Mouse (Mus musculus) lung, embryonic 15.5 days (tissue): ENCODE results near the gene Ddx4. TPM values are rescaled to one million over a fixed set of nuclear protein-coding genes. Genes with fewer than 3 reads are reported as not detected.
"Not testable (repeated sequence)": the region's sequence is repeated elsewhere in the genome, so short reads cannot be mapped to it uniquely, and the experiment has no call there.

Experiments
- ATAC-seq: fragments of 200-750 bp; cut with Nextera tagmentation; 2 replicates; pipeline ENCODE4 v1.8.0; 2017; ENCODE audit warnings: moderate number of reproducible peaks, borderline replicate concordance; ENCODE audit not compliant: low FRiP score, low TSS enrichment; ENCODE audit errors: extremely low read depth
- H3K27ac ChIP-seq: fragments of 300-500 bp; sonication (generic); 2 replicates; pipeline ENCODE4 v1.5.1; 2015; ENCODE audit warnings: moderate library complexity, mild to moderate bottlenecking, inconsistent platforms
- H3K27me3 ChIP-seq: fragments of 300-500 bp; sonication (generic); 2 replicates; pipeline ENCODE4 v1.6.1; 2015; ENCODE audit warnings: inconsistent platforms
- H3K36me3 ChIP-seq: fragments of 300-500 bp; sonication (generic); 2 replicates; pipeline ENCODE4 v1.6.1; 2015; ENCODE audit warnings: inconsistent platforms
- H3K4me1 ChIP-seq: fragments of 300-500 bp; sonication (generic); 2 replicates; pipeline ENCODE4 v1.6.1; 2015; ENCODE audit warnings: inconsistent platforms
- H3K4me2 ChIP-seq: fragments of 300-500 bp; sonication (generic); 2 replicates; pipeline ENCODE4 v1.6.1; 2015; ENCODE audit warnings: inconsistent platforms, mild to moderate bottlenecking, moderate library complexity
- H3K4me3 ChIP-seq: fragments of 300-500 bp; sonication (generic); 2 replicates; pipeline ENCODE4 v1.5.1; 2015; ENCODE audit warnings: mild to moderate bottlenecking, inconsistent platforms
- H3K9ac ChIP-seq: fragments of 300-500 bp; sonication (generic); 2 replicates; pipeline ENCODE4 v1.6.1; 2015; ENCODE audit warnings: inconsistent platforms
- H3K9me3 ChIP-seq: fragments of 300-500 bp; sonication (generic); 2 replicates; pipeline ENCODE4 v1.6.1; 2016; ENCODE audit warnings: inconsistent platforms
- WGBS: fragments of 180-500 bp; shearing (Covaris S2); methylation state at CpG from one replicate; pipeline ENCODE4 v1.1.7; 2015; 5-methylcytosine and 5-hydroxymethylcytosine counted together
- polyA plus RNA-seq: library from polyadenylated mRNA; unstranded; fragments of >200 nt; fragmentation: Nextera tagmentation; extraction: Ambion mirVana; gene quantifications from 2 replicates; pipeline ENCODE4 v1.2.1, GENCODE M21; 2015

Ddx4 gene
- polyA plus RNA-seq, 1 experiment from 2014 or later = 0.34 TPM

GRCm38 (mm10) chr13:112625566-112625965 lies 26.7 kb downstream of the Ddx4 start:
- Histone ChIP-seq H3K27ac (no peak overlapping the region), H3K27me3 (no peaks in the 10 kb centered on the region), H3K36me3 (no peaks in the 10 kb centered on the region), H3K4me3 (no peak overlapping the region), H3K4me2 (no peak overlapping the region), H3K9ac (no peak overlapping the region), H3K4me1 (no peaks in the 10 kb centered on the region), H3K9me3 (no peaks in the 10 kb centered on the region)
- ATAC-seq = no peak

GRCm38 (mm10) chr13:112624622-112625021 lies 27.7 kb downstream of the Ddx4 start:
- no peak for ATAC-seq
- Histone ChIP-seq H3K4me3 (no peak overlapping the region), H3K9ac (no peak overlapping the region), H3K27ac (no peak overlapping the region), H3K4me2 (no peak overlapping the region), H3K27me3 (no peaks in the 10 kb centered on the region), H3K9me3 (no peaks in the 10 kb centered on the region), H3K4me1 (no peaks in the 10 kb centered on the region), H3K36me3 (no peaks in the 10 kb centered on the region)
- 56% methylated on average over 3 of the region's 3 CpGs for WGBS

- no peaks in the 10 kb centered on the region for H3K4me1 ChIP-seq
- H3K36me3 ChIP-seq = no peaks in the 10 kb centered on the region
- ATAC-seq = no peak
- no peak overlapping the region for H3K4me3 ChIP-seq
- WGBS = 53% methylated on average over 7 of the region's 7 CpGs
- no peak overlapping the region for H3K9ac ChIP-seq
- no peaks in the 10 kb centered on the region for H3K27me3 ChIP-seq
- H3K9me3 ChIP-seq = no peaks in the 10 kb centered on the region
- H3K27ac ChIP-seq = no peak overlapping the region
- no peak overlapping the region for H3K4me2 ChIP-seq
Measured at GRCm38 (mm10) chr13:112623656-112624055, 28.6 kb downstream of the Ddx4 start.

GRCm38 (mm10) chr13:112621592-112621991 lies 30.7 kb downstream of the Ddx4 start:
- no peak for ATAC-seq
- H3K9ac ChIP-seq = no peak overlapping the region
- no peaks in the 10 kb centered on the region for H3K4me1 ChIP-seq
- no peak overlapping the region for H3K4me3 ChIP-seq
- no peak overlapping the region for H3K27ac ChIP-seq
- H3K36me3 ChIP-seq = no peaks in the 10 kb centered on the region
- no peaks in the 10 kb centered on the region for H3K9me3 ChIP-seq
- no peaks in the 10 kb centered on the region for H3K27me3 ChIP-seq
- WGBS = 48% methylated on average over 3 of the region's 3 CpGs
- no peak overlapping the region for H3K4me2 ChIP-seq

GRCm38 (mm10) chr13:112608606-112609005 lies 43.7 kb downstream of the Ddx4 start:
- no peak overlapping the region for H3K27ac ChIP-seq
- H3K27me3 ChIP-seq = no peaks in the 10 kb centered on the region
- no peaks in the 10 kb centered on the region for H3K36me3 ChIP-seq
- no peak overlapping the region for H3K4me3 ChIP-seq
- 77% methylated on average over 3 of the region's 3 CpGs for WGBS
- H3K4me2 ChIP-seq = no peak overlapping the region
- no peak overlapping the region for H3K9ac ChIP-seq
- ATAC-seq = no peak
- H3K9me3 ChIP-seq = no peaks in the 10 kb centered on the region
- no peaks in the 10 kb centered on the region for H3K4me1 ChIP-seq

DNA sequence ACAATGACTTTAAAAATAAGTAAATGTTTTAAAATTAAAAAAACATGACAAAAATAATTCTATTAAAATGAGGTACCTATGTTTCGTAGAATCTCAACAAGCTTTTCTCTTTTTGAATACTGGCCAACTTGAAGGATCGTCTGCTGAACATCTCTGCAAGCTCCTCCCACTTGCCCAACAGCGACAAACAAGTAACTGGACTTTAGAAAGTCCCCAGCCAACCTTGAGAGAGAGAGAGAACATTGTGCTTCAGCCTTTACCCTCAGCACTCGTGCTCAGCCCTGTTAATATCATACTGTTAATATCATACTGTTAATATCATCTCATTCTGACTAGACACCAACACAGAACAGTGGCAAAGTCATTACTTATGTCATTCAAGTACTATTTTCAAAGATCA lies 47.9 kb downstream of the Ddx4 start:
- Histone ChIP-seq H3K9ac (no peak overlapping the region), H3K4me1 (no peaks in the 10 kb centered on the region), H3K9me3 (no peaks in the 10 kb centered on the region), H3K4me2 (no peak overlapping the region), H3K4me3 (no peak overlapping the region), H3K27ac (no peak overlapping the region), H3K36me3 (no peaks in the 10 kb centered on the region), H3K27me3 (no peaks in the 10 kb centered on the region)
- 56% methylated on average over 4 of the region's 4 CpGs for WGBS
- ATAC-seq = no peak

DNA sequence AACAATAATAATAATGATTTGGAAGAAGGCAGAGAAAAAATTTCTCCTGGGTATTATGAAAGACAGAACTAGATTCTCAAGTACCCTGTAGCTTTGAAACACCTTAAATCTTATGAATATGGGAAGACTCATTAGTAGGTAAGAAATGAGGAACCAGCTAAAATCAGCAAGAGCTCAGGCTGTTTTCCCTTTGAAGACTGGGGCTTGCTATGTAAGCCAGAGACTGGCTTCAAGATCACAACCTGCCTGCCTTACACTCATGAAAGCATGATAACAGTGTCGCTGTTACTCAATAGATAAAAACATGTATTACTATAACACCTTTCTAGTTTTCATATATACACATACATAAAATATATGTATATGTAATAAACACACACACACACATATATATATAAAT lies 48.4 kb downstream of the Ddx4 start:
- WGBS = 71% methylated on average over 1 of the region's 1 CpGs
- no peak overlapping the region for H3K27ac ChIP-seq
- H3K9me3 ChIP-seq = no peaks in the 10 kb centered on the region
- no peaks in the 10 kb centered on the region for H3K36me3 ChIP-seq
- H3K9ac ChIP-seq = no peak overlapping the region
- no peaks in the 10 kb centered on the region for H3K4me1 ChIP-seq
- no peak overlapping the region for H3K4me3 ChIP-seq
- ATAC-seq = no peak
- no peak overlapping the region for H3K4me2 ChIP-seq
- H3K27me3 ChIP-seq = no peaks in the 10 kb centered on the region

GRCm38 (mm10) chr13:112602607-112603006 lies 49.7 kb downstream of the Ddx4 start:
- Histone ChIP-seq H3K4me3 (no peak overlapping the region), H3K9ac (no peak overlapping the region), H3K4me2 (no peak overlapping the region), H3K36me3 (no peaks in the 10 kb centered on the region), H3K27me3 (no peaks in the 10 kb centered on the region), H3K27ac (no peak overlapping the region), H3K9me3 (no peaks in the 10 kb centered on the region), H3K4me1 (no peaks in the 10 kb centered on the region)
- 86% methylated on average over 2 of the region's 2 CpGs for WGBS
- ATAC-seq = no peak

- 96% methylated on average over 3 of the region's 8 CpGs for WGBS
- not testable (repeated sequence) for H3K4me2 ChIP-seq, H3K4me3 ChIP-seq
Measured at GRCm38 (mm10) chr13:112594260-112594659, 58.0 kb downstream of the Ddx4 start, which contains the start of gene Il31ra. Gene Il31ra (minus strand): TSS chr13:112594360.

GRCm38 (mm10) chr13:112590254-112590653 lies 62.0 kb downstream of the Ddx4 start:
- Histone ChIP-seq H3K36me3 (no peaks in the 10 kb centered on the region), H3K27me3 (no peaks in the 10 kb centered on the region), H3K4me1 (no peaks in the 10 kb centered on the region), H3K9me3 (no peaks in the 10 kb centered on the region), H3K4me3 (no peak overlapping the region), H3K4me2 (no peak overlapping the region), H3K9ac (no peak overlapping the region), H3K27ac (no peak overlapping the region)
- 22% methylated on average over 2 of the region's 2 CpGs for WGBS
- ATAC-seq = no peak

More at GRCm38 (mm10) chr13:112594260-112594659, 58.0 kb downstream of the Ddx4 start, which contains the start of gene Il31ra:
- H3K27me3 ChIP-seq, H3K4me1 ChIP-seq, H3K36me3 ChIP-seq, ATAC-seq, H3K27ac ChIP-seq, H3K9ac ChIP-seq, H3K9me3 ChIP-seq: not testable (repeated sequence)

GRCm38 (mm10) chr13:112589625-112590024 lies 62.6 kb downstream of the Ddx4 start:
- H3K36me3 ChIP-seq = no peaks in the 10 kb centered on the region
- H3K4me3 ChIP-seq = no peak overlapping the region
- no peaks in the 10 kb centered on the region for H3K4me1 ChIP-seq
- no peaks in the 10 kb centered on the region for H3K9me3 ChIP-seq
- H3K27ac ChIP-seq = no peak overlapping the region
- H3K4me2 ChIP-seq = no peak overlapping the region
- H3K9ac ChIP-seq = no peak overlapping the region
- no peak for ATAC-seq
- H3K27me3 ChIP-seq = no peaks in the 10 kb centered on the region

- Histone ChIP-seq H3K27me3 (no peaks in the 10 kb centered on the region), H3K9ac (no peak overlapping the region), H3K4me3 (no peak overlapping the region), H3K36me3 (no peaks in the 10 kb centered on the region), H3K4me1 (no peaks in the 10 kb centered on the region), H3K27ac (no peak overlapping the region), H3K9me3 (no peaks in the 10 kb centered on the region), H3K4me2 (no peak overlapping the region)
- no peak for ATAC-seq
- 31% methylated on average over 7 of the region's 7 CpGs for WGBS
Measured at GRCm38 (mm10) chr13:112584556-112585237, 67.6 kb downstream of the Ddx4 start.

DNA sequence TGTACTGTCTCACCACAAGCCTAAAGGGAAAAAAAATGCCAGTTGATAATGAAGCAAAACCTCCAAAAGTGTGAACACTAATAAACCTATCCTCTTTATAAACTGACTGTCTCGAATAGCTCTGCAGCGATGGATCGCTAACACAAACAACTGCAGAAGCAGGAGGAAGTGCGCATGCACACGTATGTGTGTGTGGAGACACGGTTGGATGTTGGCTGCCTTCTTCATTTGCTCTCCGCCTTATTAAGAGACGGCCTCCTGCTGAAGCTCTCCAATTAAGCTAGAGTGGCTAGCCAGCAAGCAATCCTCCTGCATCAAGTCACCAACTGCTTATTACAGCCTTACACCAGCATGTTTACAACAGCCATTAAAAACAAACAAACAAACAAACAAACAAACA lies 70.0 kb downstream of the Ddx4 start:
- no peaks in the 10 kb centered on the region for H3K9me3 ChIP-seq
- WGBS = 83% methylated on average over 8 of the region's 8 CpGs
- H3K36me3 ChIP-seq = no peaks in the 10 kb centered on the region

More for the DNA sequence above, 70.0 kb downstream of the Ddx4 start:
- Histone ChIP-seq H3K27me3 (no peaks in the 10 kb centered on the region), H3K4me2 (no peak overlapping the region), H3K4me1 (no peaks in the 10 kb centered on the region), H3K27ac (no peak overlapping the region), H3K4me3 (no peak overlapping the region), H3K9ac (no peak overlapping the region)
- ATAC-seq = no peak
